Mouse (Mus musculus) brain, adult 2 months (tissue): ENCODE measurements around the gene H3f3b.
A peak's percentile ranks its signal among the peaks of the same experiment; 100 is the strongest.
"Not testable (repeated sequence)": the region's sequence is repeated elsewhere in the genome, so short reads cannot be mapped to it uniquely, and the experiment has no call there.

Source experiments
- DNase-seq: peaks from one replicate; pipeline ENCODE4 v3.0.0; 2011; ENCODE audit warnings: low read depth, low spot score

H3f3b gene

DNA sequence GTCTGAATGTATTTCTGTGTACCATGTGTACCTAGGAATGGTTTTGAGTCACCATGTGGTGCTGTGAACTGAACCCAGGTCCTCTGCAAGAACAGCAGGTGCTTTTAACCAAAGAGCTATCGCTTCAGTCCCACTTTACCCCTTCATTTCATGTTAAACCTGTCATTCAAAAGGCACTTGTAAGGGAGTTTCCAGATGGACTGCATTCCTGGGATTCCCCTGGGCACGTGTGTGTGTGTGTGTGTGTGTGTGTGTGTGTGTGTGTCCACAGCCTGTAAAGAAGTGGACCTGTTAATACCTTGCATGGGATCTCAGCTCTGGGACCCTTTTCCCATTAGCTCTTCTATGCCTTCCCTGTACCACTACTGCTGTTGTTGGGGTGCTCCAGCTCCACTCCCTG is 21.8 kb upstream of the H3f3b start:
- DNase-seq, result no peak

DNA sequence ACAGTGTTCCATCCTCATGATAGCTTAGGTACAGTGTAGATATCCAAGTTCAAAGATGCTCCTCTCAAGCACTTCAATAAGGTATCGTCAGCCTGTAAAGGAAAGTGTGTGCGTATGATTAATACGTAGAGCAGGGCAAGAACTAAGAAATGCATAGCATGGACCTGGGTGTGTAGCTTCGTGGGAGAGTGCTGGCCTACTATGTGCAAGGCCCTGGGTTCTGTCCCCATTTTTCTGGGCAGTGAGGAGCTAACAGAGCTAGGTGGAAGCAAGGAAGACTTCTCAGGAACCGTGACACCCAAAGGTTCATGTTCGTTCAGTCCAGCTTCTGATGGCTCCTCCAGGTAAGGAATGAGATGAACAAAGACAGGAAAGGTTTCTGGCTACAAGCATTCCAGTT is 17.4 kb upstream of the H3f3b start:
- no peak for DNase-seq

DNA sequence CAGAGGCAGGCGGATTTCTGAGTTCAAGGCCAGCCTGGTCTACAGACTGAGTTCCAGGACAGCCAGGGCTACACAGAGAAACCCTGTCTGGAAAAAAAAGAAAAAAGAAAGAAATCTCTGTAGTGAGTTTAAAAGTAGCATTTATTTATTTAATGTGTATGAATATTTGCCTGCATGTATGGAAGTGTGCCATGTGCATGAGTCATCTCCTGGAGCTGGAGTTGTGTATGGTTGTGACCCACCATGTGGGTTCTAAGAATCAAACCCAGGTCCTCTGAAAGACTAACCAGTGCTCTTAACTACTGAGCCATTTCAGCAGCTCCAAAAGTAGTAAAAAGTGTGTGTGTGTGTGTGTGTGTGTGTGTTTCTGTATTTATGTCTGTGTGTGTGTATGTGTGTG is 15.5 kb upstream of the H3f3b start:
- DNase-seq, result no peak

DNA sequence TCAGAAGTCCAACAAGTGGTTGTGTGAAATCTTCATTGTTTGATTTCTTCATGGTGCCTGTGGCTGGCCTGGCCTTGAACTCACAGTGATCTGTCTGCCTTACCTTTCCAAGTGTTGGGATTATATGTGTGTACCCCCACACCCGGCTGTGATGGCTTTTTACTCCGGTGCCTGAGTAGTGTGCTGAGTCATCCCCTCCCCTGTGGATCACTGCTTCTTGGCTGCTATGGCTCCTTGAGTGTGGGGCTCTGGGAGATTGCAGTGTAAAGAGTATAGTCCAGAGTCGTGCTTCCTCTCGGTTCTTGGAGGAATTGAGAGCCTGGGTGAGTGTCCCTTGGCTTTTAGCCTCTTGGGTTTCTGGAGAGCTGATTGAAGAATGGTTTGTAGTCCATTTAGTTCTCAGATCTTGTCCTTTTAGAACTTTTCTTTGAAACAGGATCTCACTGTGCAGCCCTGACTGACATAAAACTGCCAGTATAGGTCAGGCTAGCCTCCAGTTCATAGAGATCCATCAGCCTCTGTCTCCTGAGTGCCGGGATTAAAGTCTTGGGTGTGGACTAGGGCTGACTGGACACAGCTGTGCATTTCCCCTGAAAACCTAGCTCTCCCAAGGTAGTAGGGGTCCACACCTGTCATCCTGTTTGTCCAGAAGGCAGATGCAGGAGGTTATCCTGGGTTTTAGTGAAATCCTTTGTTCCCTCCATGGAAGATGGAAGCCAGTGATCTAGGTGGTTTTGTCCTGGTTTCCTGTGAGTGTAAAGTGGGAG is 14.8 kb upstream of the H3f3b start:
- no peak for DNase-seq

DNA sequence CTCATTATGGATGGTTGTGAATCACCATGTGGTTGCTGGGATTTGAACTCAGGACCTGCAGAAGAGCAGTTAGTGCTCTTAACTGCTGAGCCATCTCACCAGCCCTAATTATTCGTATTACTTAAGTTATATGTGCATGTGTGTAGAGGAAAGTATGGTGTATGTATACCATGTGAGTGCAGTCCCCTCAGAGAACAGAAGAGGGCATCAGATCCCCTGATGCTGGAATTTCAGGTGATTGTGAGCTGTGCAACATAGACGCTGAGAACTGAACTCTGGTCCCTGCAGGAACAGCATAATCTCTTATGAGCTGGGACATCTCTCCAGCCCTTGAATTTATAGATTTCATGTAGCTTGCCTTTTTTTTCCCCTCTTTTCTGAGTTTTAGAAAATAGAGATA is 14.1 kb upstream of the H3f3b start:
- no peak for DNase-seq

DNA sequence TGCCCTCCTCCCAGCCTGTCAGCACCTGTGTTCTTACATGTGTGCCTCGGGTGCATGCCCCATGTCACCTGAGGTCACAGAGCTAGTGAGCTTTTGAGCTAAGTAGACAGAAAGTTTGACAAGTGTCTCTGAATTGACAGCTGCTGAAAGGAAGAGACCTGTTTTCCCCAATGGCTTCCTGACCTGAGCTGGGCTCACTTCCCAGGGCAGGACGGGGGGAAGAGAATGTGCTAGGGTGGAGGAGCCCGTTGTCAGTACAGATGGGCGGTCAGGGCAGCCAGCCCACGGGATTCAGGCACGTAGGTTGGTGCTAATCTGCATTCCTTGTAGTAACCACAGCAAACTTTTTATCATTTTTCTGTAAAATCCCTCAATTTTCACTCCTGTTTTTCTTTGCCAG is 12.8 kb upstream of the H3f3b start:
- DNase-seq, result peak; percentile 55

DNA sequence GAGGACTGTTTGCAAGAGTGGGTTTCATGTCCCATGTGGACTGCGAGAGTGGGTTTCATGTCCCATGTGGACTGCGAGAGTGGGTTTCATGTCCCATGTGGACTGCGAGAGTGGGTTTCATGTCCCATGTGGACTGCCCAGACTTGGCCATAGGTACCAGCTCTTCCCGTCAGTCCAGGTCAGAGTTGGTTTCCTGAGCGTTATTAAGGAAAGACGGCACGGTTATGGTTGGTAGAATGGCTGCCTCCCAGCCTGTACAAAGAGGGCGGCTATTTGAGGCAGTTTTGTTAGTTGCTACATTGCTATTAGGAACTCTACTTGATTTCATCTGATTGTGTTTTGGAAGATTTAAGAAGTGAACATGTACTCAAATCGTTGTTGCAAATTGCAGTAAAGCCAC is 10.1 kb upstream of the H3f3b start:
- no peak for DNase-seq

DNA sequence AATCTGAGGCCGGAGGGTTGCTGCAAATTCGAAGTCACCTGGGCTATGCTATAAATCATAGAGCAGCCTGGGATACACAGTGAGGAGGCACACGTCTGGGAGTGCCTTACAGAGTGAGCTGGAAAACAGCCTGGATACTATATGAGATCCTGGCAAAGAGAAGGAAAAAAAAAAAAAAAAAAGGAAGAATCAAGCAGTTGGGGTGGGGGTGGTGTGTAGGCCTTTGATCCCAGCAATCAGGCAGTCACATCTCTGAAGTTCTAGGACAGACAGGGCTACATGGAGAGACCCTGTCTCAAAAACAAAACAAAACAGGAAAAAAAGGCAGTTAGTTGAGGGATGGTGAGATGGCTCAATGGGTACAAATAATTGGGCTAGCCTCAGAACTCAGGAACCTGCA is 8.9 kb upstream of the H3f3b start:
- DNase-seq, result no peak

DNA sequence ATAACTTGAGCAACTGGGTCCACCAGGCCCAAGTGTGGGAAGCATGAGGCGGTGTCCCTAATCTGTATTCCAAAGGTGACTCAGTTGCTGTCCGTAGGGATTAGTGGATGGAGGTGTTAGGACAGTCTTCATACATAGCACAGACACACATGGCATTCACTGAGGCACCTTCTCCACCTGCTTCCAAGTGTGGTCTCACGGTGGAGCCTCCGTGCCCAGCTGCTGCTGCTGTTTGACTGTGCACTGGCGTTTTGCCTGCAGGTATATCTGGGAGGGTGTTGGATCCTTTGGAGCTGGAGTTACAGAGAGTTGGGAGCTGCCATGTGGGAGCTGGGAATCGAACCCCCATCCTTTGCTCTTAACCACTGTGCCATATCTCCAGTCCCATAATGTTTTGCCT is 6.8 kb upstream of the H3f3b start:
- DNase-seq, result no peak

DNA sequence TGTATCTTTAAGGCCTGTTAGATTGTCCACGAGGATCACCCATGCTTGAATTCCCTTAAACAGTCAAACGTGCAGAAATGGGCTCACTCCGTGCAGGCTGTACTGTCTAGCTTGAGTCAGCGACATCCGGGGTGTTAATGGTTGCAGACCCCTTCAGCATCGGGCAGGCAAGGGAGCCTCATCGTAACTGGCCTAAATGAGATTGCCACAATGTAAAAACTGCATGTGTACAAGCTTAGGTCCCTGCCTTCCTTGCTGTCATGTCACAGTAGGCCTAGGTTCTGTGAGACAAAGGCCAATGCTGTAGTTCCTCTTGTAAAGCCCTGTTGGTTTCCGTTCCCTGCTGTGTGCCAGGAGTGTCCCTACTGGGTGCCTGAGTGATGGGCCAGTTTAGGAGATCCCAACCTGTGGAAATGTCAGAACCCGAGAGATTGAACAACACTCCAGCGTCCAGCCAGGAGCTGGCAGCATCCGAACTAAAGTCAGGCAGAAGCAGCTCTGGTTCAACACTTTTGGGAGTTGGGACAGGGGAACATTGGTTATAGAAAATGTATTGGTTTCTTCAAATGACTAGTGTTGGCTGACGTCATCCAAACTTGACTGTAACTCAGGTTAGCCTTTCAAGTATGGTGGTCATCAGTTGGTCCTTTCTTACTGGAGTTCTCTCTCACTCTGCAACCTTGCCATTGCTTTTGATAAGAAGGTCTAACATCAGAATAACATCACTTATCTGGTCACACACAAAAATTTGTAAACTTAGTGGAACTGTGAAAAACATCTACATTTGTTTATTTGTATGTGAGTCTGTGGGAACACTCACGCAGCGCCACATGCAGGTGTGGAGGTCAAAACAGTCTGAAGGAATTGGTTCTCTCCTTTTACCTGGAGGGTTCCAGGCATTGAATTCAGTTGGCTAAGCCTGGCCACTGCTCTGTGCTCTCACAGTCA is 3.4 kb upstream of the H3f3b start:
- peak; percentile 63 for DNase-seq

DNA sequence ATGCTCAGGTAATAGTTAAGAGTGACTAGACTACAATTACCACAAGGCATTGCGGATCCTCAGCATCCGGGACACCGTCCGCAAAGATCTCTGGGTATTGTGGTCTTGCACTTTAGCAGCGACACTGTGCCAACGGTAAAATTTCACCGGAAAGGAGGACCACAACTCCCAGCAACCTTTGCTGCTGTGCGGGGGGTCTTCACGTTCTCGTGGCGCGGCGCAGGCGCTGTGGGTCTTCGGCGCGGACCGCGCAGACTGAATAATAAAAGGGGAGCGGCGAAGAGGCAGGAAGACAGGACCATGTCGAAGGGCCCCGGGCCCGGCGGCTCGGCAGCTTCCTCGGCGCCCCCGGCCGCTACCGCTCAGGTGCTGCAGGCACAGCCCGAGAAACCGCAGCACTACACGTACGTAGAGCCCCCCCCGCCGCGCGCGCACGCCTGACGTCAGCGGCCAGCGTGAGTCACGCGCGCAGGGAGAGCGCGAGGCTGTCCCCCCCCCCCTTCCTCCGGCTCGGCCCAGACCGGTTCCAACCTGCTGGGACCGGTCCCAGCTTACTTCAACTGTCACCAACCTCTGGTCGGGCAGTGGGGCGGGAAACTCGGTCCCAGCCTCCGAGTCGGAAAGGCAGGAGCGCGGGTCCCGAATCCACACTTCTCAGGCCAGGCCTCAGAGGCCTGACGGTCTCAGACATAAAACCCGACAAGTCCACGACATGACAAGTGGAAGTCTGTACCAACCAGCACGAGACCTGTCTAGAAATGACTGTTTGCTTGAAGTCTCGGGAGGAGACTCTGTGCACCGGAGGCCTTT is 2.5 kb upstream of the H3f3b start, which contains the start of gene Unk:
TSS of gene Unk (plus strand) at position 235 of the 810 bp plus-strand sequence.
- peak; percentile 100 for DNase-seq

DNA sequence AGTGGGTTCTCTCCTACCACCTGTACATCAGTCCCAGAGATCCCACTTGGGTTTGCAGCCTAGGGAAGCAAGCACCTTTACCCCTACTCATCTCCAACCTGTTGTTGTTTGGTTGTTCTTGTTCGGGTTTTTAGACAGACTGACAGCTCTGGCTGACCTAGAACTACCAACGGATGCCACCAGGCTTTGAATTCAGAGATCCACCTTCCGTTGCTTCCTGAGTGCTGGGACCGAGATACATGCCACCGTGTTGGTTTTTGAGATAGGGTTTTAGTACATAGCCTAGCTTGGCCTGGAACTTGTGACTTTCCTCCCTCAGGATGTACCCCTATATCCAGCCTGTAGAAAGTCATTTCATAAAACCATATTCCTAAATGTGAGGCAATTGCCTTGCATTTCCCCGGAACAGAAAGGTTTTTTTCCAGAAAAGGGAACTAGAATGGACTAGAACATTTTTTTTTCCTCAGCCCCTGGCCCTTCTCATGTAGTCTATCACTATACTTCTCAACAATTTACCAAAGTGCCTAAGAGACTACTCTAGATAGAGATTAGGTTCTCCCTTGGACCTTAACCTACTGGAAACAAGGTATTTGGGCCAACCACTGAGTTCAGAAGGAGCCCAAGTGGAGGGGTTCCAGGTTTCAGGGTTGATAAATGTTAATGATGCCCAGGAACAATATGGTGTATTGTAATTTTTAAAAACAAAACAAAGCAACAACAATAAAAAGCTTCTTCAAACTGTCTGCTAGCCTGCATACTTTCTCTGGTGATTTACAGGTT is 1.5 kb upstream of the H3f3b start:
- DNase-seq, result no peak

DNA sequence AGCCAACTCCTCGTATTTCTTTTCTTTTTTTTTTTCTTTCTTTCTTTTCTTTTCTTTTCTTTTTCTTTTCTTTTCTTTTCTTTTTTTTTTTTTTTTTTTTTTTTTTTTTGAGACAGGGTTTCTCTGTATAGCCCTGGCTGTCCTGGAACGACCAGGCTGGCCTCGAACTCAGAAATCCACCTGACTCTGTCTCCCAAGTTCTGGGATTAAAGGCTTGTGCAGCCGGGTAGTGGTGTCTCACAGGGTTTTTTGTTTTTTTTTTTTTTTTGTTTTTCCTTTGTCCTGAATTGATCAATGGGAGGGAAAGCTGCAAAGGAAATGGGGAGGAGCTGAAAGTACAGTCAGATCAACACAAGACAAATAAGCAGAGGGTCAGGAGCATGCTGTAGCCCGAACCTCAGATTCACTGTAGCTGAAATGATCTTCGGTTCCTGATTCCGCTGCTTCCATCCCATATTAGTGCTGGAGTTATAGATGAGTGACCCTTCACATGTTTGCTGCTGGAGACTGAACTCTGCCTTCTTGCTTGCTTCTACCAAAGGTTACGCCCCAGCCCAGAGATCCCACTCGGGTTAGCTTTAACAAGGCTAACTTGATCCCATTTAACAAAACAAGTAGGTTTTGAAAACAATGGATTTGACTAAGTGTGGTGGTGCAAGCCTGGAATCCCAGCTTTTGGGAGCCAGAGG is 559 bp upstream of the H3f3b start:
- DNase-seq, result no peak

DNA sequence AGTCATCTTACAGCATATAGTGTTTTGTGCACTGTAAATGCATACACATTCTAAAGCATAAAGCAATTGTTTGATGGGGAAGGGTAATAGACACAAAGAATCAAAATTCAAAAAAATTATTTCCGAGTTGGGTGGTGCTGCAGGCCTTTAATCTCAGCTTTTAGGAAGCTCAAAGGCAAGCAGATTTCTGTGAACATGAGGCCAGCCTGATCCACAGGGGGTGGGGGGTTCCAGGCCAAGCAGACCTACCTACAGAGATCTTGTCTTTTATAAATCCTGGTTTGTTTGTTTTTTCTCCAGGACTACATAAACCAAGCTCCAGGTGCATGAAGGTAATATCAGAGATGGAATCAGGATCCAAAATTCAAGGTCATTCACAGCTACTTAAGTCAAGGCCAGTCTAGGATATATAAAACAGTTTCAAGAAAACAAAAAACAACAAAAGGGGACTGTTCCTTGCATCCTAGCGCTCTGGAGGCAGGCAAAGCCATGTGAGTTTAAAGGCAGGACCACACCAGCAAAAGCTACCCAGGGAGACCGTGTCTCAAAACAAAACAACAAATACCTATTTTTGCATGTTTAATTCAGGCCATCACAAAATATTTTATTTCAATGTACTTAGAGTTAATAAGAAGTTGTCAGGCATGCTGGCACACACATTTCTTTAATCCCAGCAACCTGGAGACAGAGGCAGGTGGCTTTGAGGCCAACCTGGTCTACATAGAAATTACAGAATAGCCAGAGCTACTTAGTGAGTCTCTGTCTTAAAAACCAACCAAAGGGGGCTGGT is 2.5 kb downstream of the H3f3b start:
- DNase-seq, result no peak

DNA sequence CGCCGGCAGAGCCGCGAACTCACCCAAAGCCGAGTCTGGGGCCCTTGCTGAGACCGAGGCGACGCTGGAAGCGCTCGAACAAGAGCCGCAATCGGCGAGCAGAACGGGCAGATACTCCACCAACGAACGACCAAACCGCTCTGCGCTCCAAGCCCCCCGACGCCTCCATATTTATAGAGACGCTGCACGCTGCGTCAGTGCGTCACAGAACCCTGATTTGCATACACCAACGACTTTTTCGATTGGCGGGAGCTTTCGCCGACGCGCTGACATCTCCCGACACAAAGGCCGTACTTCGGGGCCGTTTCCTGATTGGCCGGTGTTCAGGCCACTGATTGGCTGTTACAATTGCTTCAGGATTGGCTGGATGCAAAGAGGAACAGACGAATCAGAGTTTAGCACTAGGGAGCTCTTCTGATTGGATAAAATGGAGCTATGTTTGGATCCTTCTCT is 3.4 kb downstream of the H3f3b start:
- peak; percentile 100 for DNase-seq

DNA sequence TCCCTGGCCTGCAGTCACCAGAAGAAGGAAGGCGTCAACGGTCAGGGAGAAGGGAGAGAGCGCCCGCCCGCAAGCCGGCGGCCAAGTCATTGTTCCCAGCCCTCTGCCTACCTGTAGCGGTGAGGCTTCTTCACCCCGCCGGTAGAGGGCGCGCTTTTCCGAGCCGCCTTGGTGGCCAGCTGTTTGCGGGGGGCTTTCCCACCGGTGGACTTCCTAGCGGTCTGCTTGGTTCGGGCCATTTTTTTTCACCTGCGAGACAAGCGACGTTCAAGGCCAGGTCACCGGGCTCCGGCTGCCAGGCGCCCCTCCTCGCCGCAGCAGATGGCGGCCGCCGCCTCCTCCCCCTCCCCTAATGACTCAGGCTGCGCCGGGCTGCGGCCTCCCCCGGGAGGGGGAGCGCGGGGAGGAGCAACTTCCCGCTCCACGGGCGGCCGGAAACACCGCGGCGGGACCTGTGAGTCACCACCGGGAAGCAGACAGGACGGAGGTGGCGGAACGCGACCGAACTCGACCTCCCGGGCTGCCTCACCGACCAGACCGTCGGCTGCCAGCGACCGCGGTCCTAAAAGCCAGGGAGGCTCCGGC is 3.9 kb downstream of the H3f3b start:
- DNase-seq, result peak; percentile 94

DNA sequence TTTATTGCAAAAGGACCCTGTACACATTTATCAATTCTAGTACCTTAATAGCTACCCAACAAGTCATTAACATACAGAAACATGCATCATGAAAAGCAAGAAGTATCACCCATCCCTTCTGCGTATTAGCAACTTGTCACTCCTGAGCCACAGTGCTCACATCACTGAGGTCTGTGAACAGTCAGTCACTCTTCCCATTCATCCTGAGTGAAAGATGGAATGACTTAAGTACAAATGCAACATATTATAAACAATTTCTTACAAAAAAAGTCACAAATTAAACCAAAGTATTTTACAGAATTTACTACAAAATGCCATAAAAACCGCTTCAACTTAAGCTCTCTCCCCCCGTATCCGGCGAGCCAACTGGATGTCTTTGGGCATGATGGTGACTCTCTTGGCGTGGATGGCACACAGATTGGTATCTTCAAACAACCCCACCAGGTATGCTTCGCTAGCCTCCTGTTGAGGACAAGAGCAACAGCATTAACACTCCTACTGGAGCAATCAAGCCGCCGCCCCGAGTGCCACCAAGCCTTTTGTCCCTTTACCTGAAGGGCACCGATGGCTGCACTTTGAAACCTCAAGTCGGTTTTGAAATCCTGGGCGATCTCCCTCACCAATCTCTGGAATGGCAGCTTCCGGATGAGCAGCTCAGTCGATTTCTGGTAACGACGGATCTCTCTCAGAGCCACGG is 4.5 kb downstream of the H3f3b start:
- not testable (repeated sequence) for DNase-seq

DNA sequence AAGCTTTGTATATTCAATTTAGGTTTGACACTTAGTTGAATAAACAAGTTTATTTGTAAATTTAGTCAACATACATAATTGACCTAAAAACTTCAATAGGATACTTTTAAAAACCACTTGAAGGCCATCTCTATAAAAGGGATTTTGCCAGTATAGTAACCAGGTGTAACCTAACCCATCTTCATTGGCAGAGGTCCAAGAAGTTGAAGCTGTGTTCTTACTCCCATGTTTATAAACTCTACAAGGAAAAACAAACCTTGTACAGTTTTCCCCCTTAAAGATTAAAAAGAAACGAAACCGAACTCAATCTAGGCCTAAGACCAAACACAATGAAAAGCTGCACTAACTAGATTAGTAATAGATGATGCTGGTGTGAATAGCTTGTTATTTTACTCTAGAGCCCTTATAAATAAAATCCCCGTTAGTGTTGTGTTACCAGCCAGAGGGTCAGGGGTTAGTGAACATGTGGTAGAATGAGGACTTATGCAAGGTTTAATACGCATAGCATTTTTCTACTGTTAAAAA is 5.4 kb downstream of the H3f3b start:
- DNase-seq, result no peak
